Mouse (Mus musculus) lung, embryonic 16.5 days (tissue): Measurements from ENCODE around the gene Tmem59l. TPM values are rescaled to one million over a fixed set of nuclear protein-coding genes. Genes with fewer than 3 reads are reported as not detected.

Experiments
- ATAC-seq: fragments of 200-750 bp; cut with Nextera tagmentation; 2 replicates; pipeline ENCODE4 v1.8.0; 2017; ENCODE audit warnings: low read depth, mild to moderate bottlenecking, moderate library complexity
- H3K27ac ChIP-seq: fragments of 300-500 bp; sonication (generic); 2 replicates; pipeline ENCODE4 v1.5.1; 2014; ENCODE audit warnings: mild to moderate bottlenecking, control low read depth, low read length
- H3K27me3 ChIP-seq: fragments of 300-500 bp; sonication (generic); 2 replicates; pipeline ENCODE4 v1.6.1; 2014; ENCODE audit warnings: low read depth, low read length, mixed read lengths; ENCODE audit not compliant: control insufficient read depth, insufficient read depth
- H3K36me3 ChIP-seq: fragments of 300-500 bp; sonication (generic); 2 replicates; pipeline ENCODE4 v1.6.1; 2014; ENCODE audit warnings: low read length; ENCODE audit not compliant: control insufficient read depth, insufficient read depth
- H3K4me1 ChIP-seq: fragments of 300-500 bp; sonication (generic); replicated peaks from 2 replicates; pipeline ENCODE4 v1.6.1; 2014; ENCODE audit warnings: low read length, mixed read lengths; ENCODE audit not compliant: control insufficient read depth, insufficient read depth
- H3K4me2 ChIP-seq: fragments of 300-500 bp; sonication (generic); 2 replicates; pipeline ENCODE4 v1.6.1; 2014; ENCODE audit warnings: low read depth, low read length, control low read depth
- H3K4me3 ChIP-seq: fragments of 300-500 bp; sonication (generic); 2 replicates; pipeline ENCODE4 v1.5.1; 2014; ENCODE audit warnings: mild to moderate bottlenecking, low read length, control low read depth
- H3K9ac ChIP-seq: fragments of 300-500 bp; sonication (generic); 2 replicates; pipeline ENCODE4 v1.6.1; 2014; ENCODE audit warnings: low read length, control low read depth
- H3K9me3 ChIP-seq: fragments of 300-500 bp; sonication (generic); 2 replicates; pipeline ENCODE4 v1.6.1; 2016; ENCODE audit warnings: low read length; ENCODE audit not compliant: control insufficient read depth
- WGBS: fragments of 180-500 bp; shearing (Covaris S2); extraction: QIAGEN DNeasy Blood & Tissue Kit; methylation state at CpG from one replicate; pipeline ENCODE4 v1.1.7; 2014; 5-methylcytosine and 5-hydroxymethylcytosine counted together
- polyA plus RNA-seq: library from polyadenylated mRNA; unstranded; fragments of >200 nt; fragmentation: Nextera tagmentation; extraction: Ambion mirVana; gene quantifications from 2 replicates; pipeline ENCODE4 v1.2.1, GENCODE M21; 2015

The Tmem59l gene
- polyA plus RNA-seq, 1 experiment from 2014 or later, result 5.6 TPM

DNA sequence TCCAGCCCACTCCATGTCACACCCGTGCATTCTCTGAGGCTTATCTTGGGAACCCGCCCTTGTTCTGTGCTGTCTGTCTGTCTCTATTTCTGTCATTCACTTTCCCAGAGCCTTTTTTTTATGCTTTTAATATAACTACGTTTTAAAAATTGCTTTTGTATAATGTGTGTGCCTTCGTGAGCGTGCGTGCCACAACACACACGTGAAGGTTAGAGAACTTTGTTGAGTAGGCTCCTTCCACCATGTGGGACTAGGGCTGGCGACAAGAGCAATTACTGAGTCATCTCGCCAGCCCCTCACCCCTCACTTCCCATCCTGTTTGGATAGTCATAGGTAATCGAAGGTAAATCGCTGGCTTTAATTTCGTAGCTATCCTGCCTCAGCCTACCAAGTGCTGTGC, 15.4 kb upstream of the Tmem59l start:
- no peak for ATAC-seq
- Histone ChIP-seq H3K27me3 (peaks cover 28% of the 10 kb centered on the region), H3K4me1 (peaks cover 34% of the 10 kb centered on the region), H3K27ac (no peak overlapping the region), H3K9me3 (no peaks in the 10 kb centered on the region), H3K36me3 (peaks cover 9% of the 10 kb centered on the region), H3K4me2 (no peak overlapping the region), H3K9ac (no peak overlapping the region), H3K4me3 (no peak overlapping the region)
- 37% methylated on average over 12 of the region's 12 CpGs for WGBS

DNA sequence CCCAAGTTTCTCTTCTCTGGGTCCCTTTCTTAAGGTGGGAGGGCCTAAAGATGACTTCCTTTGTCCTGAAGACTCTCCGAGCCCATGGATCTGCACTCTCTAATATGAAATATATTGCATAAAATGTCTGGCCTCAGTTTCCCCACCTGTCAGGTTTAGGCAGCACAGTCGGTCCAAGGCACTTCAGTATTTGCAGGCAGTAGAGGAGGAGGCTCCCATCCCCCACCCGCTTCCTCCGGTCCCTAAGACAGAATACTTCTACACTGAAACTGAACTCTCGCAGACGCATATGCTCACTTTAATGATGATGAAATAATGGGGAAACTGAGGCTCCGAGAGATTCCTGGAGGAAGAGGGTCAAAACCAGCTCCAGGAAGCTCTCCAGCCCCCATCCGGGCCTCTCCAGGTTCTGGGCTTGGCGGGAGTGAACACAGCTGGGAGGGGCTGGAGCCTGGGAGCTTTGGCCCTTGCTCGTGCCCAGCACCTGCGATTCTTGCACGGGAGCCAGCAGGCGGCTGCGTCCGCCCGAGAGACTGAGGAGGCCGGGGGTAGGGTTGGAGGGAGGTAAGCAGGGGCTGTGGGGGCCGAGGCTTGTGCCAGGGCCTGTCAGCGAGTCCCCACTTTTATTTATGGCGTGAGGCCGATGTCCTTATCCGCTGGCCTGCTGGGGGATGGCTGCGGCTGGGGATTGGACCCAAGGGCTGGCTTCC, 14.8 kb upstream of the Tmem59l start:
- WGBS, result 25% methylated on average over 23 of the region's 23 CpGs
- H3K9ac ChIP-seq, result no peak overlapping the region
- H3K27me3 ChIP-seq, result peaks cover 28% of the 10 kb centered on the region
- no peak overlapping the region for H3K4me3 ChIP-seq
- ATAC-seq, result no peak
- H3K4me1 ChIP-seq, result peaks cover 34% of the 10 kb centered on the region
- peaks cover 6% of the 10 kb centered on the region; the same call in 1 of the 2 replicates for H3K36me3 ChIP-seq
- H3K27ac ChIP-seq, result no peak overlapping the region
- H3K9me3 ChIP-seq, result no peaks in the 10 kb centered on the region
- no peak overlapping the region for H3K4me2 ChIP-seq

DNA sequence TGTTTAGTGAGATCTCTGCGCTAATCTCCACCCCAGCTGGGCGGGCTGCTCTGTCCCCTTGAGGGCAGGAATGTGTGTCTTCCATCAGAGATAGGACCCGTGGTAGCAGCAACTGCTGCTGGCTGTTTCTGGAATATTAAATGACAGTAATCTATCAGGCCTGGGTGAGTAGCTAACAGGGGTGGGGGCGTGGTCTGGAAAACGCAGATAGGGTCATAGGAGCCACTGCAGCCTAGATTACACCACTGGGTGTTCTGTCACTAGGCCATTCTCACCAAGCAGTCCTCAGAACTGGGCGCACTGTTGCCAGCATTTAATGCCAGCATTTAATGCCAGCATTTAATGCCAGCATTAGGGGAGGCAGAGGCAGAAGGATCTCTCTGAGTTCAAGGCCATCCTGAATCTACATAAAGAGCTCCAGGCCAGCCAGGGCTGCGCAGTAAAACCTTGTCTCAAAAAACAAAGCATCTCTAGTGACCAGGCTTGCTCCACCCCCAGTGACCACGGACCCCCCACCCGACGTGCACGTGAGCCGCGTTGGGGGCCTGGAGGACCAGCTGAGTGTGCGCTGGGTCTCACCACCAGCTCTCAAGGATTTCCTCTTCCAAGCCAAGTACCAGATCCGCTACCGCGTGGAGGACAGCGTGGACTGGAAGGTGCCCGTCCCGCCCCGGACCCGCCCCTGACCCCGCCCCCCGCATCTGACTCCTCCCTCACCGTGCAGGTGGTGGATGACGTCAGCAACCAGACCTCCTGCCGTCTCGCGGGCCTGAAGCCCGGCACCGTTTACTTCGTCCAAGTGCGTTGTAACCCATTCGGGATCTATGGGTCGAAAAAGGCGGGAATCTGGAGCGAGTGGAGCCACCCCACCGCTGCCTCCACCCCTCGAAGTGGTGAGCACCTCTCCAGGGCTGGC, 13.5 kb upstream of the Tmem59l start:
- Histone ChIP-seq H3K4me2 (peak overlapping the region; percentile 15), H3K27ac (no peak overlapping the region), H3K27me3 (peaks cover 41% of the 10 kb centered on the region), H3K36me3 (peaks cover 6% of the 10 kb centered on the region; the same call in 1 of the 2 replicates), H3K9me3 (no peaks in the 10 kb centered on the region), H3K4me1 (peaks cover 34% of the 10 kb centered on the region), H3K4me3 (no peak overlapping the region; the same call in 1 of the 2 replicates), H3K9ac (no peak overlapping the region)
- WGBS, result 11% methylated on average over 39 of the region's 39 CpGs
- ATAC-seq, result no peak

GRCm38 (mm10) chr8:70495771-70496062, 8.6 kb upstream of the Tmem59l start:
- Histone ChIP-seq H3K4me3 (peak overlapping the region; percentile 60), H3K36me3 (no peaks in the 10 kb centered on the region), H3K9ac (peak overlapping the region; percentile 48), H3K4me1 (peaks cover 15% of the 10 kb centered on the region), H3K27ac (no peak overlapping the region), H3K9me3 (no peaks in the 10 kb centered on the region), H3K27me3 (peaks cover 66% of the 10 kb centered on the region), H3K4me2 (peak overlapping the region; percentile 82)
- ATAC-seq, result no peak
- 16% methylated on average over 12 of the region's 12 CpGs for WGBS

GRCm38 (mm10) chr8:70495001-70495770, 8.0 kb upstream of the Tmem59l start:
- Histone ChIP-seq H3K4me3 (peak overlapping the region; percentile 60), H3K4me1 (peaks cover 15% of the 10 kb centered on the region), H3K4me2 (peak overlapping the region; percentile 82), H3K9ac (peak overlapping the region; percentile 48), H3K27me3 (peaks cover 67% of the 10 kb centered on the region), H3K36me3 (no peaks in the 10 kb centered on the region), H3K9me3 (no peaks in the 10 kb centered on the region), H3K27ac (no peak overlapping the region)
- 6% methylated on average over 21 of the region's 21 CpGs for WGBS
- no peak for ATAC-seq

- Histone ChIP-seq H3K4me2 (peak overlapping the region; percentile 82), H3K27me3 (peaks cover 67% of the 10 kb centered on the region), H3K4me1 (peaks cover 21% of the 10 kb centered on the region), H3K27ac (no peak overlapping the region), H3K9me3 (no peaks in the 10 kb centered on the region), H3K36me3 (no peaks in the 10 kb centered on the region), H3K9ac (peak overlapping the region; percentile 74), H3K4me3 (peak overlapping the region; percentile 60)
- WGBS, result 4% methylated on average over 25 of the region's 28 CpGs
- ATAC-seq, result no peak
Measured at GRCm38 (mm10) chr8:70494416-70494945, 7.3 kb upstream of the Tmem59l start.

DNA sequence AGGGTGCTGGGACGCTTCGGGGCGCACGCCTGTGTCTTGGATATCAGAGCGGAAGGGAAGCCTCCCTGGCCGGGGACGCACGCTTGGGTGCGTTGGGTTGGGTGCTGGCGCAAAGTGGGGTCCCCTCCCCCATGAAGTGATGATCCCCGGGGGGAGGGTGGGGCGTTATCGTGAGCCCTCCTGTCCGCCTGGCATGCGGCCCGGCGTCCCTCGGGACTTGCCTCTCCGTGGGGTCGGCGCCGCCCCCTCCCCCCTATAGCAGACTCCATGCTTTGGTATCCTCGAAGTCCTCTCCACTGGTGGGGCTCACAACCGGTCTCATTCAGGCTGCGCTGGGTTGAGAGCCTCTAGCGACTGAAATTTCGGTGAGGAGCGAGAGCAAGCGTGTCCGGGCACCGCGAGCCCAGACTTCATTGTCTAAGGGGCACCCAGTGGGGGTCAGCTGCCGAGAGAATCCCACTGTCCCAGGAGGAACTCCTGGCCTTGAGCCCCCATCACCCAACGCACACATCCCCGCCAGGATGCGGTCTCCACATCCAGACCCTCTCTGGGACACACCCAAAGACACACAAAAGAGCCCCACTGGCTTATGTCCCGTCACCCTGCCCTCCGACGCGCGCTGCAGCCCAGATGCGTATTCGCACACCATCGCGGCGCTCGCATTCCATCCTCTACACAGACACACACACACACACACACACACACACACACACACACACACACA, 6.7 kb upstream of the Tmem59l start:
- Histone ChIP-seq H3K36me3 (no peaks in the 10 kb centered on the region), H3K9ac (peak overlapping the region; percentile 74), H3K27me3 (peaks cover 71% of the 10 kb centered on the region), H3K4me3 (peak overlapping the region; percentile 60), H3K9me3 (no peaks in the 10 kb centered on the region), H3K27ac (peak overlapping the region; percentile 78), H3K4me2 (peak overlapping the region; percentile 82), H3K4me1 (peaks cover 28% of the 10 kb centered on the region)
- under 1% methylated on average over 47 of the region's 47 CpGs for WGBS
- ATAC-seq, result no peak; the same call in 1 of the 2 replicates

DNA sequence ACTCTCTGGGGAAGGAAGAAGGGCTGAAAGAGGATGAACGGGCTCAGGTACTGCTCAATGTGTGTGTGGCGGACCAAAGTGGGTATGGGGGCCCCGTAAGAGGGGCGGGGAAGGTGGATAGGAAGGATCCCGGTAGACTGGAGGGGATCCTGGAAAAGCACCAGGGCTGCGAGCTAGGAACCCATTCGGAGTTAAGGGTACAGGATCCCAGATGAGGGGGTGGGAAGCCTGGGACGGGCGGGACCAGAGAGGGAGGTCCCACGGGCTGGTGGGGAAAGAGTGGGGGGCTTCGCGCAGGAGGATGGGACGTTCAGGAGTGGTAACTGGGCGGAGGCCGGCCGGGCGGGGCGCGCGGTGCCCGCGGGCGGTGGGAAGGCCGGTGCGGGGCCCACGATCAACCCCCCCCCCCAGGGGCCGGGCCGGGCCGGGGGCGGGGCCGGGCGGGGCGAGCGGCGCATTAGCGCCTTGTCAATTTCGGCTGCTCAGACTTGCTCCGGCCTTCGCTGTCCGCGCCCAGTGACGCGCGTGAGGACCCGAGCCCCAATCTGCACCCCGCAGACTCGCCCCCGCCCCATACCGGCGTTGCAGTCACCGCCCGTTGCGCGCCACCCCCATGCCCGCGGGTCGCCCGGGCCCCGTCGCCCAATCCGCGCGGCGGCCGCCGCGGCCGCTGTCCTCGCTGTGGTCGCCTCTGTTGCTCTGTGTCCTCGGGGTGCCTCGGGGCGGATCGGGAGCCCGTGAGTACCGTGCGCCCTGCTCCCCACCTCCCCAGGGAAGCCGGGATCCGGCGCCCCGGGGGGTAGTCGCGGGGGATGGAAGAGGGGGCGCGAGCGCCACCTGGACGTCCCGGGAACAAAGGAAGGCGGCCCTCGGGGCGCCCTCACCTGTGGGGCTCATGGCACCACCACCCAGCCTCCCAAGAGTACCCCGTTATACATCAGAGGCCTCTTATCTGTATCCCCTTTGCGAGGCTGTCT, 5.8 kb upstream of the Tmem59l start, which contains the start of gene Crlf1:
TSS of gene Crlf1 (plus strand) at position 495 of the 977 bp plus-strand sequence.
- Histone ChIP-seq H3K4me1 (peaks cover 37% of the 10 kb centered on the region), H3K4me3 (peak within 1 kb of the TSS; percentile 60), H3K9ac (peak within 1 kb of the TSS; percentile 74), H3K27me3 (peaks cover 80% of the 10 kb centered on the region), H3K4me2 (peak within 1 kb of the TSS; percentile 82), H3K36me3 (no peaks in the 10 kb centered on the region), H3K9me3 (no peaks in the 10 kb centered on the region), H3K27ac (peak within 1 kb of the TSS; percentile 99)
- peak; percentile 36 for ATAC-seq
- 2% methylated on average over 52 of the region's 93 CpGs for WGBS
